Mouse (Mus musculus): Measurements from ENCODE around the gene Utrn. TPM values are rescaled to one million over a fixed set of nuclear protein-coding genes. Genes with fewer than 3 reads are reported as not detected.

Gene Utrn
- polyA plus RNA-seq, 1 experiment, result 159 TPM

GRCm38 (mm10) chr10:12467544-12467943, 401.6 kb downstream of the Utrn start:
- no peak overlapping the region for H3K27ac ChIP-seq (ENCODE audit: insufficient read depth, low read length)
- H3K36me3 ChIP-seq (ENCODE audit: control insufficient read depth, insufficient read depth, low read length, poor library complexity, severe bottlenecking), result peaks cover 22% of the 10 kb centered on the region
- H3K4me3 ChIP-seq (ENCODE audit: low read depth, low read length), result no peak overlapping the region
- no peaks in the 10 kb centered on the region for H3K9me3 ChIP-seq (replicated peaks; ENCODE audit: control insufficient read depth, insufficient read depth, low read length, poor library complexity, severe bottlenecking)
- H3K9ac ChIP-seq (ENCODE audit: low read depth, poor library complexity, severe bottlenecking), result no peak overlapping the region
- H3K4me1 ChIP-seq (ENCODE audit: control insufficient read depth, insufficient read depth, low read length), result no peaks in the 10 kb centered on the region
- TF ChIP-seq EP300 (IDR thresholded peaks at IDR 0.05; ENCODE audit: insufficient read depth, low read depth, low read length) (no peak), CTCF (IDR thresholded peaks at IDR 0.05; ENCODE audit: low read depth, low read length) (no peak), POLR2A (IDR thresholded peaks at IDR 0.05; ENCODE audit: insufficient read depth, low read length) (no peak)
- no peaks in the 10 kb centered on the region for H3K27me3 ChIP-seq (ENCODE audit: control insufficient read depth, insufficient read depth, low read length, poor library complexity, severe bottlenecking)

GRCm38 (mm10) chr10:12460945-12461344, 408.2 kb downstream of the Utrn start:
- Histone ChIP-seq H3K4me1 (ENCODE audit: control insufficient read depth, insufficient read depth, low read length) (no peaks in the 10 kb centered on the region), H3K36me3 (ENCODE audit: control insufficient read depth, insufficient read depth, low read length, poor library complexity, severe bottlenecking) (peaks cover 20% of the 10 kb centered on the region), H3K27me3 (ENCODE audit: control insufficient read depth, insufficient read depth, low read length, poor library complexity, severe bottlenecking) (no peaks in the 10 kb centered on the region), H3K9me3 (replicated peaks; ENCODE audit: control insufficient read depth, insufficient read depth, low read length, poor library complexity, severe bottlenecking) (no peaks in the 10 kb centered on the region), H3K4me3 (ENCODE audit: low read depth, low read length) (no peak overlapping the region), H3K27ac (ENCODE audit: insufficient read depth, low read length) (no peak overlapping the region), H3K9ac (ENCODE audit: low read depth, poor library complexity, severe bottlenecking) (no peak overlapping the region)
- TF ChIP-seq POLR2A (IDR thresholded peaks at IDR 0.05; ENCODE audit: insufficient read depth, low read length), result no peak
- TF ChIP-seq EP300 (IDR thresholded peaks at IDR 0.05; ENCODE audit: insufficient read depth, low read depth, low read length), result no peak

DNA sequence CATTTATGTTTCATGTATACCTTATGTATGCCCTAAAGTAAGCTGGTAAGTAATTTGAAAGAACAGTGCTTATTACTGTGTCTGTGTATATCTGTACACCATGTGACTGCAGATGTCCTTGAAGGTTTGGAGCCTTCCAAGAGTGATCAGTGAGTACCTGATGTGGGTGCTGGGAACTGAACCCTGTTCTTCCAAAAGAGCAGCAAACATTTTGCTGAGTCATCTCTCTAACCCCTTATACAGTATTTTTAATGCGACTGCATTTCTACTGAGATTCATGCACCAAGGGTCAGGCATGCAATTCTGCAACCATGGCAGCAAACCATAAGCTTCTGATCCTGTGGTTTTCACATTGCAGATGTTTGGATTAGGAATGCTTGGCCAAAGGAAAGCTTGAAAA, 412.3 kb downstream of the Utrn start:
- Histone ChIP-seq H3K27me3 (ENCODE audit: control insufficient read depth, insufficient read depth, low read length, poor library complexity, severe bottlenecking) (no peaks in the 10 kb centered on the region), H3K9me3 (replicated peaks; ENCODE audit: control insufficient read depth, insufficient read depth, low read length, poor library complexity, severe bottlenecking) (no peaks in the 10 kb centered on the region), H3K36me3 (ENCODE audit: control insufficient read depth, insufficient read depth, low read length, poor library complexity, severe bottlenecking) (peaks cover 2% of the 10 kb centered on the region; the same call in 1 of the 2 replicates), H3K27ac (ENCODE audit: insufficient read depth, low read length) (no peak overlapping the region; the same call in 1 of the 2 replicates), H3K4me3 (ENCODE audit: low read depth, low read length) (no peak overlapping the region), H3K4me1 (ENCODE audit: control insufficient read depth, insufficient read depth, low read length) (no peaks in the 10 kb centered on the region), H3K9ac (ENCODE audit: low read depth, poor library complexity, severe bottlenecking) (no peak overlapping the region)
- no peak for TF ChIP-seq EP300 (IDR thresholded peaks at IDR 0.05; ENCODE audit: insufficient read depth, low read depth, low read length)
- TF ChIP-seq CTCF (IDR thresholded peaks at IDR 0.05; ENCODE audit: low read depth, low read length), result no peak
- no peak for TF ChIP-seq POLR2A (IDR thresholded peaks at IDR 0.05; ENCODE audit: insufficient read depth, low read length)

- no peak overlapping the region for H3K9ac ChIP-seq (ENCODE audit: low read depth, poor library complexity, severe bottlenecking)
- H3K27me3 ChIP-seq (ENCODE audit: control insufficient read depth, insufficient read depth, low read length, poor library complexity, severe bottlenecking), result no peaks in the 10 kb centered on the region
- no peaks in the 10 kb centered on the region for H3K9me3 ChIP-seq (replicated peaks; ENCODE audit: control insufficient read depth, insufficient read depth, low read length, poor library complexity, severe bottlenecking)
- TF ChIP-seq CTCF (IDR thresholded peaks at IDR 0.05; ENCODE audit: low read depth, low read length) (no peak), POLR2A (IDR thresholded peaks at IDR 0.05; ENCODE audit: insufficient read depth, low read length) (no peak), EP300 (IDR thresholded peaks at IDR 0.05; ENCODE audit: insufficient read depth, low read depth, low read length) (no peak)
- H3K27ac ChIP-seq (ENCODE audit: insufficient read depth, low read length), result no peak overlapping the region
- H3K36me3 ChIP-seq (ENCODE audit: control insufficient read depth, insufficient read depth, low read length, poor library complexity, severe bottlenecking), result no peaks in the 10 kb centered on the region; the same call in 1 of the 2 replicates
- H3K4me1 ChIP-seq (ENCODE audit: control insufficient read depth, insufficient read depth, low read length), result no peaks in the 10 kb centered on the region
- H3K4me3 ChIP-seq (ENCODE audit: low read depth, low read length), result no peak overlapping the region
Observed at GRCm38 (mm10) chr10:12452641-12453040, 416.5 kb downstream of the Utrn start.

DNA sequence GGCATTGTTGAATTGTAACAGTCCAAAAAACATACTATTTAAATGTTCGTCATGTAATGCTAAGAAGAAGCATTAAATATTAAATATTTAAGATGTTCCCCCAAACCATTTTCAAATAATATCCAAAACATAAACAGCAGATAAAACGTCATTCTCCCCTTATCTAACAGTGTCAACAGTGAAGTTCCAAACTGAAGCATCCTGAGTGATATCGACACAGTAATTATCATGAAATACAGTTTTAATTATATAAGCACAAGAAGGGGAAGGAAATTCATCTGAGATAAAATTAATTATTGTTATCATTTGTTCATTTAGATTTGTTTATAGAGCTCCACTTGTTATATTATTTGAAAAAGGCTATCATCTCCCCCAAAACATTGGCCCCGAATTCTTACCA, 425.0 kb downstream of the Utrn start:
- Histone ChIP-seq H3K27ac (ENCODE audit: insufficient read depth, low read length) (no peak overlapping the region), H3K4me1 (ENCODE audit: control insufficient read depth, insufficient read depth, low read length) (no peaks in the 10 kb centered on the region), H3K9me3 (replicated peaks; ENCODE audit: control insufficient read depth, insufficient read depth, low read length, poor library complexity, severe bottlenecking) (no peaks in the 10 kb centered on the region), H3K9ac (ENCODE audit: low read depth, poor library complexity, severe bottlenecking) (no peak overlapping the region), H3K36me3 (ENCODE audit: control insufficient read depth, insufficient read depth, low read length, poor library complexity, severe bottlenecking) (peaks cover 4% of the 10 kb centered on the region), H3K4me3 (ENCODE audit: low read depth, low read length) (no peak overlapping the region), H3K27me3 (ENCODE audit: control insufficient read depth, insufficient read depth, low read length, poor library complexity, severe bottlenecking) (no peaks in the 10 kb centered on the region)
- TF ChIP-seq EP300 (IDR thresholded peaks at IDR 0.05; ENCODE audit: insufficient read depth, low read depth, low read length) (no peak), POLR2A (IDR thresholded peaks at IDR 0.05; ENCODE audit: insufficient read depth, low read length) (no peak), CTCF (IDR thresholded peaks at IDR 0.05; ENCODE audit: low read depth, low read length) (no peak)

DNA sequence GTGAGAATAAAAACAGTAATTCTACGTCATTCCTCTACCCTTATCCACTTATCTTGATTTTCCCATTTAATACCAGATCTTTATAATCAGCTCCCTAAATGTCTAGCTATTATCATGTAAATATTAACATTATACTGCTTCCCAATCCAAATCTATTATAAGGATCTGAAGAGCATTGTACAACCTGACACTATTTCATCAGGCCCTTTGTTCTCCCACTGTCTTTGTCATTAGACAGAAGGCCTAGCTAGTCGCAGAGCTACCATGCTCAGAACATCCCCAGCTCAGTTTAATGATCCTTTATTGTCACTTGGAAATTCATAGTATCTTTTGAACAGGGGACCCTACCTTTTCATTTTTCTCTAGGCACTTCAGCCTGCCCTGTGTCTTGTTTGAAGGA, 436.0 kb downstream of the Utrn start:
- H3K4me1 ChIP-seq (ENCODE audit: control insufficient read depth, insufficient read depth, low read length), result no peaks in the 10 kb centered on the region
- no peak overlapping the region for H3K4me3 ChIP-seq (ENCODE audit: low read depth, low read length)
- no peaks in the 10 kb centered on the region for H3K9me3 ChIP-seq (replicated peaks; ENCODE audit: control insufficient read depth, insufficient read depth, low read length, poor library complexity, severe bottlenecking)
- H3K27ac ChIP-seq (ENCODE audit: insufficient read depth, low read length), result no peak overlapping the region
- no peaks in the 10 kb centered on the region for H3K27me3 ChIP-seq (ENCODE audit: control insufficient read depth, insufficient read depth, low read length, poor library complexity, severe bottlenecking)
- H3K9ac ChIP-seq (ENCODE audit: low read depth, poor library complexity, severe bottlenecking), result no peak overlapping the region
- peaks cover 2% of the 10 kb centered on the region for H3K36me3 ChIP-seq (ENCODE audit: control insufficient read depth, insufficient read depth, low read length, poor library complexity, severe bottlenecking)
- TF ChIP-seq CTCF (IDR thresholded peaks at IDR 0.05; ENCODE audit: low read depth, low read length) (no peak), POLR2A (IDR thresholded peaks at IDR 0.05; ENCODE audit: insufficient read depth, low read length) (no peak), EP300 (IDR thresholded peaks at IDR 0.05; ENCODE audit: insufficient read depth, low read depth, low read length) (no peak)

Measured in ES-Bruce4 (cell line).